Mouse (Mus musculus) G1E (cell line): ENCODE data around the gene Fam71a.

Source experiments
- CTCF ChIP-seq: IDR thresholded peaks from 2 replicates; pipeline ENCODE4 v1.5.1; 2012; ENCODE audit warnings: low read depth, low read length, inconsistent platforms, mixed read lengths
- GATA1 ChIP-seq: IDR thresholded peaks from 2 replicates; pipeline ENCODE4 v1.6.1; 2012; ENCODE audit warnings: borderline replicate concordance, low read length, inconsistent platforms, mixed read lengths

DNA sequence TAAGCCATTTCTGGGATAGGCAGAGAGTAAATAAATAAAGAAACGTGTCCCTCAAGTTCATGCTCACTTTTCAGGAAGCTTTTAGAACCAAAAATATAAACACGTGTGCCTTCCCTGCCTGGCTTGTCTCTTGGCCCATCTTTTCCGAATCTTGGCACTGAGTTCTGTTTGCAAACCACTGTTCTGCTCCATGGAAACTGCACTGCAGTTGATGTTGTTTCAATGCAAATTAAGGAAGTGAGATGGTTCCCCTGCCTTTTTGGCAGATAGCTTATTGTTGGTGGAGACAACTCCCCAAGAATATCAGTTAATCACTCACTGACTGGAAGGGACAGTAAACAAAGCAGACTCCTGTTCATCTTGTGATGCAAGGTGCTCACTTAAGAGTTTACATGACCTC is 41.9 kb downstream of the Fam71a start:
- TF ChIP-seq CTCF: no peak
- no peak for TF ChIP-seq GATA1
